Mouse (Mus musculus) fat pad, adult 2 months (tissue): Measurements from ENCODE around the gene Gpr149.
A peak's percentile ranks its signal among the peaks of the same experiment; 100 is the strongest.

Source experiments
- DNase-seq: peaks from one replicate; pipeline ENCODE4 v3.0.0-alpha.2; 2011; ENCODE audit warnings: low read depth, low spot score; ENCODE audit errors: extremely low read depth

Gene Gpr149

DNA sequence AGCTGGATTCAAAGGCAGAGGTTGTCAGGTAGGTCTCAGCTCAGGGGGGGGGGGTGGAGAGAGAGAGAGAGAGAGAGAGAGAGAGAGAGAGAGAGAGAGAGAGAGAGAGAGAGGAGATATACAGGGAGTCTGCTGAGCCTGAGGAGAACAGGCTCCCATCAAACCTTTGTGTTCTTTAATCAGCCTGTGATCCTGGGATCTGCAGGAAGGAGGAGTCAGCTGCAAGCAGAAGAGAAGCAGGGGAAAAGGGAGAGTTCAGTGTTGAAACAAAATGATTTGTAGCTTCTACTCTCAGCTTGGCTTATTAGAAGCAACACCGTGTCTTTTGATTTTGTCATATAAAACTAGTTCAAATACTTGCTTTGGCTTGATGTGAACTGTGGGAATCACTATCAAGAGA lies at the start of gene Gpr149:
Gene Gpr149, minus strand, starts transcription at position 168 of the 400 bp plus-strand sequence.
- DNase-seq: no peak

DNA sequence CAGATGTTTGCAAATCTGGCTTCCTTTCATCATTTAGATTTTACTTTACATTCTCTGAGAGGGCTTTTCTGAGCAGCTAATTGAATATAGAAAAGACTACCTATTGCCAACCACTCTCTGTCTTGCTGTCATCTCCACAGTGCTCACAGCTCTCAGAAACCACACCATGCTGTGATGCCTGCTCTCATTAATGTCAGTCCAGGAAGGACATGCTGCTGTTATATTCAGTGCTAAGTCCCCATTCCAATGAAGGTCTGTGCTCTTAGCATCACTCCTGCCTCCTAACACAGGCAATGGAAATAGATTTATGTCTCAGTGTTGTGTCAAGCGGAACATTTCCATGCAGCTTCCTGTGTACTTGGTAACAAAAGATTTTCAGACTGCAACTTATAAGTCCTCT lies 45.6 kb upstream of the Gpr149 start:
- no peak for DNase-seq

DNA sequence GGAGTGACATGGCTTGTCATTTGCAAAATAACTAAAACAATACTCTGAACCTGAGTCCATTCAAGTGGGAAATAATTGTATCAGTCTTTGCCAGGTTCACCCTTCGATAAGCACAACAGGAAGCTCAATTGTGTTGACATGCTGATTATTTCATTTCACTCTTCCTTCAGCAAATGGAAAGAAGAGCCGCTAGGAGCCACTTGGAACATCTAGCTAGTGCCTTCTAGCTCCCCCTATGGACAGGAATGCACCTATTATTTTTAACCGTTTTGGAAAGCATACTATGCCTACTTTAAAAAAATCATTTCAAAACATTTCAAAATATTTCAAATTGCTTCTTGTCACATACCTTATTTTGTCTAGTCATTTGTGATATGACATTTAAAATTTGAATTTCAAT lies 5.9 kb upstream of the Gpr149 start:
- no peak for DNase-seq

- no peak for DNase-seq
These were observed 991 bp upstream of the Gpr149 start for GRCm38 (mm10) chr3:62605931-62606330.

DNA sequence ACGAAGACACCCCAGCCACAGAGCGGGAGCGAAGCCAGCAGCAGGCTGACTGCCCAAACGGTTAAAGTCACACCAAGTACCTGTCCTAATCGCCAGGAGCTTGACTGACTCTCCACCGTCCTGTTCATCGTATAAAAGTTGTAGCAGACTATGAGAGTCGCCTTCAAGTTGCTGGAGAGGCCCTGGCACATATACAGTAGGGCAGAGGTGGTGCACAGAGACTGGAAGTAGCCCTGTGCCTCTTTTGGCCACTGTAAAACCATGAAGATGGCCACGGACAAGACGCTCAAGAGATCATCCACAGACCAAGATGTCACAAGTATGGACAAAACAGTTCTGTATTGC lies 921 bp downstream of the Gpr149 start:
- DNase-seq: no peak

GRCm38 (mm10) chr3:62603231-62604046 lies 1.5 kb downstream of the Gpr149 start:
- DNase-seq: no peak

DNA sequence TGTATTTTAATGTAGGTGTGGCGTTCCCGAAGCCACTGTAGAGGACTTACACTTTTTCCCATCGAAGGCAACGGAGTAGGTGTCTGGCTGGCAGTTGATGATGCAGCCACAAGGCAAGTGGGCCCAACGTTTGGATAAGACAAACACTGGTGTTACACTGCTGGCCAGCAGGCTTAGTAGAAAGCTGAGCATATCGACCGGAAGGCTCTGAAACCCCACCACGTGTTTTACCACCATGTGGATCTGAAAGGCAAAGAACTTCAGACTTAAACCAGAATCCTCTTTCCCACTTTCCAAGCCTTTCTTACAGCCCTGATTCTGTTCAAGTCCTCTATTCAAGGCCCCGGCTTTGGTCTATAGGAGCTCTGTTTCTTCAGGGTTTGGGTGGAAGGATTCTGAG lies 2.5 kb downstream of the Gpr149 start:
- no peak for DNase-seq

DNA sequence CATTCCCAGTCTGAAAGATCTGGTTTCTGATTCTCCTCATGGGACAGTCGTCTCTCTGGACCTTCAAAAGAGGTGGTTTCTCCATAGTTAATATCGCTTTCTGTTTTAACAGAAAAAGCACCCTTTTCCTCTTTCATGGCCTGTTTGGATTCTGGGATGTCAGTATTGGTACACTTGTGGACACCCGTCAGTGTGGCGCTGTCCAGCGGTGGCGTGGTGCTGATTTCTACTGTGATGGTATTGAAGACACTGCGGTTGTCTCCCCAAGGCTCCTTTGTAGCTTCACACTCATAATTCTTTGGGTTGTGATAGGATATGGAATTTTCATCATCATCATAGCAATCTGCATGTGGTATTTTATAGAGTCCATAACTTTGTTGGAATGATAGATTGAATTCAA lies 10.1 kb downstream of the Gpr149 start:
- no peak for DNase-seq

DNA sequence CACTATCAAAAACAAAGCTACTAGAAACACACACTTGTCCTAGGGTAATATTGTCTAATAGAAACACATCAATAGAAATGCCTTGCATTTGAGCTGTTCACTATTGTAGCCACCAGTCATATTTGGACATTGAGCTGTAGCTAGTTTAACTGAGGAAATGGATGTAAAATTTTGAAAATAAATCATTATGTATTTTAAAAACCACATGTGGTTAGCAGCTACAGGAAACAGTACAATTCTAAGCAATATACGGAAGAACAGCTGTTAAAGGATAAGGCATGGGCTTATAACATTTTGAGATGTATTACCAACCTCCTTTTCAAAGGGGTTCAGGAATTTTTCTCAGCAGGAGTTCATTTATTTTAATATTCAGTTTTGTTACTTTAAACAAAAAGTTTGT lies 19.9 kb downstream of the Gpr149 start:
- DNase-seq: no peak

GRCm38 (mm10) chr3:62527593-62527992 lies 77.3 kb downstream of the Gpr149 start:
- no peak for DNase-seq

- no peak for DNase-seq
These were observed 77.8 kb downstream of the Gpr149 start for GRCm38 (mm10) chr3:62527160-62527559.

DNA sequence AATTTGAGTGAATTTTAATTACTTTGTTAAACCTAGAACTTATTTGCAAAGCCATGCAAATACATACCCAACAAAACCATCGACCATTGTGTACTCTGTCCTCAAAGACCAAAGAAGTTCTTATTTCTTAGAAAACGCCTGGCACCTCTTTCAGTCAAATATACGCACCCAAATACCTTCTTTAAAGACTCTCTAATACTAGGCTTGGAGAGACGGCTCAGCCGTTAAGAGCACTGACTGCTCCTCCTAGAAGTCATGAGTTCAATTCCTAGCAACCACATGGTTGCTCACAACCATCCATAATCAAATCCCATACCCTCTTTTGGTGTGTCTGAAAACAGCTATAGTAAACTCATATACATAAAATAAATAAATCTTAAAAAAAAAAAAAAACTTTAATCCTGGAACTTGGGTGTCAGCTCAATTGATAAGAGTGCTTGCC lies 97.7 kb downstream of the Gpr149 start:
- no peak for DNase-seq

GRCm38 (mm10) chr3:62506488-62507205 lies 98.3 kb downstream of the Gpr149 start, which contains the start of gene Dhx36:
Gene Dhx36, minus strand, starts transcription at chr3:62507004.
- peak; percentile 33 for DNase-seq

DNA sequence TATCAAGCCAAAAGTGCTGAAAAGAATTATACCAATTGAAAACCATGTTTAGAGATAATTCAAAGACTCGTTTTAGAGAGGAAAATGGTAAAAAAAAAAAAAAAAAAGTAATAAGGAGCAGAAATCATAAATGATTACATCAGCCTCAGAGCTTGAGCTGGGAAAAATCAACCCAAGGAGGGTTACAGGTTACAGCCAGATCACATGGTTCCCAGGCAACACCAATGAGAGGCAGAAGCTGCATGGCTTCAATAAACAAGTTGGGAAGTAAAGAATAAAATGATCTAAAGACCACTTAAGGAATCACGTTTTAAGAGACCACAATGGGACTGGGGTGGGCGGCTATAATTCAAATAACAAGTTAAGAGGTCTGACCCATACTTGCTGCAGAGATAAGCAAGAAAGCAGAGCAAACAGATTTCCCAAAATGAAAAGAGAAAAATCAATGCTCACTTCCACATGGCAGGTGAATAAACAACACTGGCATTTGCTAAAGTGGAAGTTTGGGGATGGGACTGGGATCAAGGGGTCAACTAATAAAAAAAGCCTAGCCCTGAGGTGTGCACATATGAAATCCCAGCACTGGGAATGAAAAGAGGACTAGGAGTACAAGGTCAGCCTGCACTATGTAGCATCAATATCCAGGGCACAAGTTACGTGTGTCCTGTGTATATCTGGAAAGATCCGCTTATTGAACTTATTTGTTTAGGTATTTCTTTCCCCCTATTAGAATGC lies 99.6 kb downstream of the Gpr149 start:
- no peak for DNase-seq

DNA sequence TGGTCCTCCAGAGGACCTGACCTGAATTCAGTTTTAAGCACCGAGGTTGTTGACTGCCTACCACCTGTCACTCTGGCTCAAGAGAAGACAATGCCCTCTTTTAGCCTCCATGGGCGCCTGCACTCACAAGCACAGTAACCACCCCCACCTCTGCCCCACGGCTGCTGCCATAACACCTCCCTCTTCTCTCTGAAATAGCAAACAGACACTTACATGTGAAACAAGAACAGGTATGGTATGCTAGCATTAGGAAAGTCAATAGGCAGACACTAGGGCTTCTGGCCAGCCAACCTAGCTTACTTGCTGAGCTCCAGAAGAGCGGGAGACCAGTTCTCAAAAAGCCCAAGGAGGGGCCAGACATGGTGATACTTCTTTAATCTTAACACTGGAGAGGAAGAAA lies 105.6 kb downstream of the Gpr149 start:
- no peak for DNase-seq

GRCm38 (mm10) chr3:62492568-62492967 lies 112.4 kb downstream of the Gpr149 start:
- DNase-seq: no peak

DNA sequence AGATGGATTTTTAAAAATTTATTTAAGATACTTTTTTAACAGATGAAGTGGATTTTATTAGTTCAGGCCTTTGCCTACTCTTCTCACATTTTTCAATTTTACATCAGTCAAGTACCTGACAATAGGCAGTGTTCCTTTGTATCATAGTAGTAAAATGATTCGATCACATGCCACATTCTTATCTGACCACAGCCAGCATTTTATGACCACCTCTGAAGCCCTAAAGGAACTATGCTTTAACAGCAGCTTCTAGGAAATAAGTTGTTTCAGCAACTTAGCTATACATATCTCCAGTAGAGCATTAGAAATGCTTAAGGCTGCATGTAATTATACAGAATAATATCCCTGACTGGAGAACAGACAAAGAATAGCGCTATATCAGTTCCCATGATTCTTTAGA lies 120.6 kb downstream of the Gpr149 start:
- no peak for DNase-seq
